Mouse (Mus musculus) CD4-positive, CD25-positive, alpha-beta regulatory T cell, adult 4 months (primary cell): ENCODE measurements around the gene Eps8l3. TPM values are rescaled to one million over a fixed set of nuclear protein-coding genes. Genes with fewer than 3 reads are reported as not detected.

Source experiments
- ATAC-seq: one replicate; pipeline ENCODE4 v1.8.0; 2017
- polyA plus RNA-seq, 2 experiments: library from polyadenylated mRNA; unstranded; fragments of 100-300 nt; shearing (Covaris generic); gene quantifications; one replicate each; pipeline ENCODE4 v1.2.1; 2017

Eps8l3 gene
- polyA plus RNA-seq = not detected

- no peak for ATAC-seq
Measured at GRCm38 (mm10) chr3:107877005-107877404, at the start of gene Eps8l3. Eps8l3 (plus strand) TSS chr3:107877229.

DNA sequence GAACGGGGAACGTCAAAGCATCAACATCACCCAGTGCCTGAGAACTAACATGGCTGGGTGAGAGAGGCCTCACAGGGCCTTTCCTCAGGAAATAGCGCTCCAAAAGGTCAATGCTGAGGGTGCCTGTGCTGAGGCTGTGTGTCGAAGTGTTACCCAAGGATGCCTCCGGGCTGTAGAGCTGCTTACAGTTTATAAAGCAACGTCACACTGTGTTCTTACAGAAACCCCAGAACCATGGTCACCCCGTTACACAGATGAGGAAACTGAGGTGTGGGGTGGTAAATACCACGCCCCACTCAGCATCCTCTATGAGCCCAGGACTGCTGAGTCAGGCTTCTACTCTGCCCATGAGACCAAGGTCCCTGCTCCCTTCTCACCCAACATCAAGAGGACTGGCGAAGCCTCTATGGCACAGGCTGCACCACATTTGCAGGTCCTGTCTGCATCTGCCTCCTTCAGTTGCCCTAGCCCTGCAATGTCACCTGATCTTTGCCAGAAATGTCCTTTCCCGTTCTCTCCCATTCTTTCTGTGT lies 49.1 kb upstream of the Eps8l3 start:
- peak; percentile 23 for ATAC-seq

- ATAC-seq = no peak
Measured at GRCm38 (mm10) chr3:107828518-107828917, 48.5 kb upstream of the Eps8l3 start.

- ATAC-seq = no peak
Measured at GRCm38 (mm10) chr3:107828997-107829396, 48.0 kb upstream of the Eps8l3 start.

GRCm38 (mm10) chr3:107829625-107830024 lies 47.4 kb upstream of the Eps8l3 start:
- no peak for ATAC-seq

- ATAC-seq = no peak
Measured at GRCm38 (mm10) chr3:107831875-107832554, 45.0 kb upstream of the Eps8l3 start.

DNA sequence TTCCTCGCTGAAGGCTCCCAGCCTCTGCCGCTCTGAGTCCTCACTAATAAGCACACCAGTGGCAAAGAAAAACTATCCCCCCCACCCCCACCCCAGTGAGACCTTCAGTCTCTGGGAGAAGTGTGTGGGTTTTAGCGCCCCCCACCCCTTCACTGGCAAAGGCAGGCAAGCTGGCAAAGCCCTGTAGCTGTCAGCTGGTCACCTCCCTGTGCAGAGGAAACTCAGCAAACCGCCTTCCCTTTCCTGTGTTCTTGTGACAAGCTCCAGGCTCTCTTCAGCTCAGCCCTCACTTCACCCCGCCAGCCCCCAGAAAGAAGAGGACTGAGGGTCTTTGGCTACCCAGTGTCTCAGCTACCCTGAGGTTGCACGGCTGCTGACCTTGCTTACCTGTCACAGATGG lies 44.4 kb upstream of the Eps8l3 start:
- ATAC-seq = no peak

- no peak for ATAC-seq
Measured at GRCm38 (mm10) chr3:107833370-107833769, 43.7 kb upstream of the Eps8l3 start.

- no peak for ATAC-seq
Measured at GRCm38 (mm10) chr3:107833872-107834341, 43.1 kb upstream of the Eps8l3 start.

GRCm38 (mm10) chr3:107835301-107835700 lies 41.7 kb upstream of the Eps8l3 start:
- no peak for ATAC-seq

DNA sequence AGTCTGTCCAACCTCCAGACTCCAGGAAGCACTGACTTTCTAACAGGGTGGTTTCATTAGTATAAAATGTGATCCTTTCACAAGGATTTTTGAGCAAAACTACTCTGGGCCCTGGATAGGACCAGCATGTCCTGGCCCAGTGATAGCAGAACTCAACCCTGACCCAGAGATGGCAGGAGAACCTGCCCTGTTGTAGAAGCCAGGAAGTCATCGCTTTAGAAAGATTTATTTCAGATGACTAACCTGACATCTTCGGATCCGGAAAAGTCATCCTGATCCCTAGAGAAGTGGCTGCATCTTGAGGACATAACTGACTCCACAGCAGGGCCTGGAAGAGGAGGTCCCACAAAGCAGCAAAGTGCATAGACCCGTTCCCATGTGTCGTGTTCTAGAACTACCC lies 37.2 kb upstream of the Eps8l3 start:
- no peak for ATAC-seq

DNA sequence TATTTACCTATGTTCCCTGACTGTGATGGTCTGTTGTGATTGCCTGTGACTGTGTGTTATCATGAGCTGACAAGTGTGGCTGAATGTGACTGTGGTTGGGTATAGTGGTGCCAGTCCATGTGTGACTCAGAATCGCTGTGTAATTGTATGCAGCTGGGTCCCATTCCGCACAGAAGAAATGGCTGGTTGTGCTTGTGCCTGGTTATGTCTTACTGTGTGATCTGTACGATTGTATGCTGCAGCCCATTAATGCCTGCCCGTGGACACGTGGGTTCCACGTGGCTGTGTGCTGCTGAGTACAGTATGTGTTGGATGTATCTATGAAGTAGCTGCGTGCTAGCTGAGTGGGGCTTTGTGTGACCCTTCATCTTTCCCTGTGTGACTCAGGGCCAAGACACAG lies 36.2 kb upstream of the Eps8l3 start:
- ATAC-seq = no peak

- ATAC-seq = no peak
Measured at GRCm38 (mm10) chr3:107841370-107841769, 35.7 kb upstream of the Eps8l3 start.

DNA sequence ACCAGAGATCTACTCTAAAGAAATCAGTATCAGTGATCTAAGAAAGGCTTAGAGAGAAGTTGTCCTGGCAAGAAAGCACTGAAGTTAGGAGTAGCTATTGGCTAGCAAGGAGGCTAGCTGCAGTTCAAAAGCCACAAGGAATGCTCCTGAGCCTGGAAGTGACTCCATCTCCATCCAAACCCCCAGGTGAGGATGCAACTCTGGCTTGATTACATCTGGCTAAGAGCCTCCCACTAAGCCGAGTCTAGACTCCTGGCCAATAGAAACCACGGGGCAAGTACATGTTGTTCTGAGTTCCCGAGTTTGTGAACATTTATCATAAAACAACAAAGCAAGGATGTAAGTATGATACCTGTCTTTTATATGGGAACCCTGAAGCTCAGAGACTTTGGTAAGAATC lies 33.6 kb upstream of the Eps8l3 start:
- ATAC-seq = no peak

- no peak for ATAC-seq
Measured at GRCm38 (mm10) chr3:107844001-107844400, 33.0 kb upstream of the Eps8l3 start.

- no peak for ATAC-seq
Measured at GRCm38 (mm10) chr3:107844499-107844898, 32.5 kb upstream of the Eps8l3 start.

GRCm38 (mm10) chr3:107846175-107846574 lies 30.9 kb upstream of the Eps8l3 start:
- ATAC-seq = peak; percentile 89

- ATAC-seq = no peak
Measured at GRCm38 (mm10) chr3:107846835-107847234, 30.2 kb upstream of the Eps8l3 start.

DNA sequence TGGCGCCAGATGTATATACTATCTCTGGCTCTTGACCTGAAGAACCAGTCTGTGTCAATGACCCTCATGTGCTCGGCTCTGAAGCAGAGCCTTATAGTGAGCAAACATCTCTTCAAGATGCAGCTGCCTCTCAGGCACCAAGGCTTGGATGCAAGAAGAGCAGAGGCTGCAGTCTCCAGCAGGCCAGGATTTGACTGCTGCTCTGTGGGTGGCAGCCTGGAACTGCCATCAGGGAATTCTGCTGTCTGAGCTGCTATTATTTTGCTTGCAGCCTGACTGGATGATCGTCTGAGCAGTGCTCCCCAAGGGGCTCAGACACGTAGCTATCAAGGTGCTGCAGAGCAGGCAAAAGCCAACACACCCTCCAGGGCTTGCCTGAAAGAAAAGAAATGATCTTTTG lies 28.9 kb upstream of the Eps8l3 start:
- ATAC-seq = no peak

DNA sequence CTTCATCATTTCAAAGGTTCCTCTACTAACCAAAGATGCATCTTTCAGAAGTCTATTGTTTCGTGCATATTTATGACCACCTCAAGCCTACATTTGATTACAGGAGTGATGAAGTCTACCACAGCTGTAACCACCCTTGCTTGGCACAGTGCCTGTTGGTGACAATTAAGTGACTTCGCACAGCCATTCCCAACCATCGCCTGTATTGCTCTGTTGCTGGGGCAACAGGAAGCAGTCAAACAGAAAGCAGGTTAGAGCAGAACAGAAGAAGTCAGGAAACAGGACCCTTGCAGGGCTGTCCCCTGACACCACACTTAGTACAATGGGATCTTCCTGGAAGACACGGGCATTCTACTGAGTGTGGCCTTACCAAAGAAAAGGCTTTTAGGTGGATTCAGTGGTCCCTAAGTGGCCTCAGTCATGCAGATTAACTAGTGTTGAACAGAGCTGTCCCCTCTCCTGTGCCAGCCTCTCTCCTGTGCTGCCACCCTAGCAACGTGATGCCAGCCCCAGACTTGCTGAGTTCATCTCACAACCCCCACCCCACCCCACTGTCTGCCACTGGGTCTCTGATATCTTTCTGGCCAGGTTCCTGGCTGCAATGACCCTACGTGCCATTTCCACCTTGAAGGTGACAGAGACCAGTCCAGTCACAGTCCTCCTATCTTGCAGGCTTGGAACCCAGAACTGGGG lies 27.9 kb upstream of the Eps8l3 start:
- no peak for ATAC-seq

DNA sequence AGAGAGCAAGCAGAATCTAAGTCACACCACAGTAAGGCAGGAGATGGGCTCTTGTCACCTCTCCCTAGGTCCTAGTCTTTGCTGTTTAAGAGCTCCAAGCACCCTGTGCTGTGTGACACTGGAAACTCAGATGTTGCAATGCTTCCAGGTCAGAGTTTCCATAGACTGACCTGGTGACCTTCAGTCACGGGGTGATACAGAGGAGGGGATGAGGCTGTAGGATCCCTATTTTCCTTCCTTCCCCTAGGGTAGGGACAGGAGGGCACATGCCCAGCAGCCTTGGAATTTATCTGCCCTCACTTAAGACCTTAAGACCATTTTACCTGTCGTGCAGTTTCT lies 27.4 kb upstream of the Eps8l3 start:
- ATAC-seq = no peak

GRCm38 (mm10) chr3:107850418-107851031 lies 26.5 kb upstream of the Eps8l3 start:
- no peak for ATAC-seq

GRCm38 (mm10) chr3:107852786-107853185 lies 24.2 kb upstream of the Eps8l3 start:
- ATAC-seq = peak; percentile 71
